Mouse (Mus musculus) ES-E14 (cell line): Measurements from ENCODE around the gene Dlx4.

Experiments
- CHD2 ChIP-seq: IDR thresholded peaks from 2 replicates; pipeline ENCODE4 v1.6.1; 2014; ENCODE audit warnings: mild to moderate bottlenecking, low read depth, low read length, inconsistent platforms
- HCFC1 ChIP-seq: IDR thresholded peaks from 2 replicates; pipeline ENCODE4 v1.6.1; 2012; ENCODE audit warnings: low read length, inconsistent platforms, borderline replicate concordance; ENCODE audit not compliant: insufficient read depth
- MAFK ChIP-seq: IDR thresholded peaks from 2 replicates; pipeline ENCODE4 v1.6.1; 2014; ENCODE audit warnings: mild to moderate bottlenecking, low read depth, low read length, inconsistent platforms; ENCODE audit not compliant: insufficient read depth
- ZC3H11A ChIP-seq: IDR thresholded peaks from 2 replicates; pipeline ENCODE4 v1.6.1; 2012; ENCODE audit warnings: low read depth, mild to moderate bottlenecking, inconsistent platforms, low read length, borderline replicate concordance
- ZNF384 ChIP-seq: IDR thresholded peaks from 2 replicates; pipeline ENCODE4 v1.6.1; 2012; ENCODE audit warnings: low read depth, low read length, inconsistent platforms

DNA sequence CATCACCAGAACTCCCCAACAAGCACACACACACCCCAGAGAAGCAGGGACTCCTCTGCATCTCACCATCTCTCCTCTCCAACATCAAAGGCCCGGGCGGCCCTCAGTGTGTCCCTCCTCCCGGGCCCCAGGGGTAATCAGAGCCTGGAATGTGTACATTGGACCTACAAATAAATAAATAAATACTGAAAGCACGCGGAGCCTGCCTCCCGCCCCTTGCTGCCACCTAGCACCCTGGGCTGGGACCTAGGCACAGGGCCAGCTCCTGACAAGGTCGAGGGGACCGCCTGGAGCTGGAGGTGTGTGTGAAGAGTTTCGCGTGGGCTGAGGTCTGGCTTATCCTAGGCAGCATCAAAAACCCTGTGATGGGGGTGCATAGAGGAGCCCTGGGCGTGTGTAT lies 43.8 kb upstream of the Dlx4 start:
- TF ChIP-seq CHD2 (no peak), ZC3H11A (no peak), MAFK (no peak), HCFC1 (no peak), ZNF384 (no peak)
